Mouse (Mus musculus) stomach, postnatal 0 days (tissue): ENCODE results near the gene Ptpn1.

Source experiments
- CTCF ChIP-seq: IDR thresholded peaks from 2 replicates; pipeline ENCODE4 v1.5.1; 2016; ENCODE audit warnings: antibody characterized with exemption, low read depth, mild to moderate bottlenecking, moderate library complexity
- EP300 ChIP-seq: optimal IDR thresholded peaks from 2 replicates; pipeline ENCODE3; 2016; ENCODE audit warnings: antibody characterized with exemption

DNA sequence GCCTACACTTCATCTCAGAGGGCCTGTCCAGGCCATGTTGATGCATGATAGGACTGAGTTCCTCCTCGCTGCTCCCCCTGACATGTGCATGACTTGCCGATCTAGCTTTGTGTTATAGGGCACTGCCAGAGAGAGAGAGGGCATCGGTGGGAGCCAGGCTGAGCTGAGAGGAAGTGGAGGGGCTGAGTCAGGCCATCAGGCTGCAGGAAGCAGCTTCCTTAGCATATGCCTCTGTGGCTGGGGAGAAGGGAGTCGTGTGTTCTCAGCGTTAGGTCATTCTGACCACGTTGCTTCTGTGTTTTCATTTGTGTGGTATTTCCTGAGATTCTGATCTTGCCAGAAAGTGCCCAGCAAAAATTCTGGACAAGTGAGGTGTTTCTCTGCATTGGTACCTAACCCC lies 17.4 kb downstream of the Ptpn1 start:
- TF ChIP-seq CTCF, result no peak
- TF ChIP-seq EP300, result no peak
